Mouse (Mus musculus) embryonic facial prominence, embryonic 14.5 days (tissue): ENCODE measurements around the gene Srsf4. TPM values are rescaled to one million over a fixed set of nuclear protein-coding genes. Genes with fewer than 3 reads are reported as not detected.

ENCODE experiments used
- ATAC-seq: fragments of 200-750 bp; cut with Nextera tagmentation; 2 replicates; pipeline ENCODE4 v1.8.0; 2017; ENCODE audit warnings: low read depth, moderate number of reproducible peaks, moderate TSS enrichment
- DNase-seq: peaks from one replicate; pipeline ENCODE4 v3.0.0-alpha.2; 2015; ENCODE audit warnings: low spot score
- H3K27ac ChIP-seq: fragments of 300-500 bp; sonication (generic); replicated peaks from 2 replicates; pipeline ENCODE4 v1.5.1; 2014; ENCODE audit warnings: low read depth, mild to moderate bottlenecking, low read length, moderate library complexity
- H3K27me3 ChIP-seq: fragments of 300-500 bp; sonication (generic); replicated peaks from 2 replicates; pipeline ENCODE4 v1.6.1; 2014; ENCODE audit warnings: low read length; ENCODE audit not compliant: control insufficient read depth, insufficient read depth
- H3K36me3 ChIP-seq: fragments of 300-500 bp; sonication (generic); 2 replicates; pipeline ENCODE4 v1.6.1; 2014; ENCODE audit warnings: low read length, mixed read lengths; ENCODE audit not compliant: control insufficient read depth, insufficient read depth
- H3K4me1 ChIP-seq: fragments of 300-500 bp; sonication (generic); 2 replicates; pipeline ENCODE4 v1.6.1; 2014; ENCODE audit warnings: antibody characterized with exemption, low read length; ENCODE audit not compliant: control insufficient read depth, insufficient read depth
- H3K4me2 ChIP-seq: fragments of 300-500 bp; sonication (generic); 2 replicates; pipeline ENCODE4 v1.6.1; 2014; ENCODE audit warnings: low read depth, mild to moderate bottlenecking, low read length, moderate library complexity, mixed read lengths
- H3K4me3 ChIP-seq: fragments of 300-500 bp; sonication (generic); 2 replicates; pipeline ENCODE4 v1.5.1; 2014; ENCODE audit warnings: low read depth, mild to moderate bottlenecking, low read length
- H3K9ac ChIP-seq: fragments of 300-500 bp; sonication (generic); 2 replicates; pipeline ENCODE4 v1.6.1; 2014; ENCODE audit warnings: low read depth, mild to moderate bottlenecking, low read length, moderate library complexity, mixed read lengths
- H3K9me3 ChIP-seq: fragments of 300-500 bp; sonication (generic); 2 replicates; pipeline ENCODE4 v1.6.1; 2016; ENCODE audit warnings: low read length; ENCODE audit not compliant: control insufficient read depth
- WGBS: fragments of 180-500 bp; shearing (Covaris S2); extraction: QIAGEN DNeasy Blood & Tissue Kit; methylation state at CpG from one replicate; pipeline ENCODE4 v1.1.7; 2014; 5-methylcytosine and 5-hydroxymethylcytosine counted together
- polyA plus RNA-seq: library from polyadenylated mRNA; unstranded; fragments of >200 nt; fragmentation: Nextera tagmentation; extraction: Ambion mirVana; gene quantifications from 2 replicates; pipeline ENCODE4 v1.2.1, GENCODE M21; 2014

Gene Srsf4
- polyA plus RNA-seq, 1 experiment from 2014 or later = 87.3 TPM

GRCm38 (mm10) chr4:131860492-131861340 lies 12.7 kb upstream of the Srsf4 start:
- peaks cover 43% of the 10 kb centered on the region for H3K36me3 ChIP-seq
- H3K4me1 ChIP-seq = no peaks in the 10 kb centered on the region
- no peak overlapping the region for H3K4me3 ChIP-seq
- H3K9me3 ChIP-seq = no peaks in the 10 kb centered on the region
- ATAC-seq (peak; percentile 44), DNase-seq (peak; percentile 85)
- 0 out of 2 replicates have a peak overlapping the region, but pooled peaks have one; percentile 6 for H3K27ac ChIP-seq
- H3K27me3 ChIP-seq = no peaks in the 10 kb centered on the region
- no peak overlapping the region for H3K4me2 ChIP-seq
- no peak overlapping the region for H3K9ac ChIP-seq
- WGBS = 35% methylated on average over 15 of the region's 15 CpGs

- no peak overlapping the region for H3K4me2 ChIP-seq
- 0 out of 2 replicates have a peak overlapping the region, but pooled peaks have one; percentile 6 for H3K27ac ChIP-seq
- ATAC-seq (no peak), DNase-seq (no peak)
- H3K9me3 ChIP-seq = no peaks in the 10 kb centered on the region
- WGBS = 73% methylated on average over 4 of the region's 4 CpGs
- H3K4me1 ChIP-seq = no peaks in the 10 kb centered on the region
- no peak overlapping the region for H3K9ac ChIP-seq
- H3K27me3 ChIP-seq = no peaks in the 10 kb centered on the region
- H3K4me3 ChIP-seq = no peak overlapping the region
- H3K36me3 ChIP-seq = peaks cover 43% of the 10 kb centered on the region
Observed at GRCm38 (mm10) chr4:131861341-131861739, 12.1 kb upstream of the Srsf4 start.

GRCm38 (mm10) chr4:131872672-131873292 lies 635 bp upstream of the Srsf4 start:
- 7% methylated on average over 11 of the region's 11 CpGs for WGBS
- H3K36me3 ChIP-seq = peaks cover 5% of the 10 kb centered on the region; the same call in 1 of the 2 replicates
- H3K4me2 ChIP-seq = peak overlapping the region; percentile 64
- DNase-seq (no peak), ATAC-seq (peak; percentile 19; the same call in 1 of the 2 replicates)
- no peaks in the 10 kb centered on the region for H3K27me3 ChIP-seq
- peak overlapping the region; percentile 100 for H3K4me3 ChIP-seq
- peak overlapping the region; percentile 100 for H3K9ac ChIP-seq
- peaks cover 31% of the 10 kb centered on the region for H3K4me1 ChIP-seq
- peak overlapping the region; percentile 100 for H3K27ac ChIP-seq
- no peaks in the 10 kb centered on the region for H3K9me3 ChIP-seq

GRCm38 (mm10) chr4:131874169-131874536 lies 736 bp downstream of the Srsf4 start:
- 1% methylated on average over 18 of the region's 20 CpGs for WGBS
- Histone ChIP-seq H3K4me2 (peak overlapping the region; percentile 77), H3K27ac (peak overlapping the region; percentile 100), H3K9ac (peak overlapping the region; percentile 100), H3K9me3 (no peaks in the 10 kb centered on the region), H3K27me3 (no peaks in the 10 kb centered on the region), H3K4me1 (peaks cover 37% of the 10 kb centered on the region), H3K4me3 (peak overlapping the region; percentile 100), H3K36me3 (no peaks in the 10 kb centered on the region)
- ATAC-seq = no peak
- no peak for DNase-seq

GRCm38 (mm10) chr4:131874567-131874966 lies 1.1 kb downstream of the Srsf4 start:
- H3K4me2 ChIP-seq = peak overlapping the region; percentile 77
- no peaks in the 10 kb centered on the region for H3K27me3 ChIP-seq
- peak overlapping the region; percentile 100 for H3K9ac ChIP-seq
- no peak for ATAC-seq
- H3K27ac ChIP-seq = peak overlapping the region; percentile 100
- 4% methylated on average over 11 of the region's 11 CpGs for WGBS
- H3K4me1 ChIP-seq = peaks cover 41% of the 10 kb centered on the region
- no peak for DNase-seq
- H3K36me3 ChIP-seq = no peaks in the 10 kb centered on the region
- H3K9me3 ChIP-seq = no peaks in the 10 kb centered on the region
- peak overlapping the region; percentile 100 for H3K4me3 ChIP-seq

GRCm38 (mm10) chr4:131875242-131875641 lies 1.8 kb downstream of the Srsf4 start:
- Histone ChIP-seq H3K9me3 (no peaks in the 10 kb centered on the region), H3K4me2 (peak overlapping the region; percentile 77), H3K36me3 (no peaks in the 10 kb centered on the region), H3K4me3 (peak overlapping the region; percentile 100), H3K27ac (0 out of 2 replicates have a peak overlapping the region, but pooled peaks have one; percentile 100), H3K27me3 (no peaks in the 10 kb centered on the region), H3K4me1 (peaks cover 42% of the 10 kb centered on the region), H3K9ac (peak overlapping the region; percentile 100)
- ATAC-seq (no peak), DNase-seq (no peak)
- 29% methylated on average over 3 of the region's 3 CpGs for WGBS

GRCm38 (mm10) chr4:131876836-131877235 lies 3.4 kb downstream of the Srsf4 start:
- 62% methylated on average over 2 of the region's 2 CpGs for WGBS
- Histone ChIP-seq H3K4me2 (peak overlapping the region; percentile 77; the same call in 1 of the 2 replicates), H3K27me3 (no peaks in the 10 kb centered on the region), H3K9me3 (no peaks in the 10 kb centered on the region), H3K4me1 (peaks cover 51% of the 10 kb centered on the region), H3K4me3 (no peak overlapping the region), H3K36me3 (no peaks in the 10 kb centered on the region), H3K9ac (peak overlapping the region; percentile 8; the same call in 1 of the 2 replicates), H3K27ac (no peak overlapping the region)
- ATAC-seq = no peak
- DNase-seq = no peak

GRCm38 (mm10) chr4:131879692-131880091 lies 6.3 kb downstream of the Srsf4 start:
- Histone ChIP-seq H3K4me3 (no peak overlapping the region), H3K4me2 (no peak overlapping the region), H3K4me1 (peaks cover 51% of the 10 kb centered on the region), H3K9ac (no peak overlapping the region), H3K9me3 (no peaks in the 10 kb centered on the region), H3K27ac (no peak overlapping the region), H3K27me3 (no peaks in the 10 kb centered on the region), H3K36me3 (peaks cover 6% of the 10 kb centered on the region; the same call in 1 of the 2 replicates)
- 70% methylated on average over 1 of the region's 1 CpGs for WGBS
- ATAC-seq (no peak), DNase-seq (no peak)
